Mouse (Mus musculus): ENCODE data around the gene Gm4922. TPM values are rescaled to one million over a fixed set of nuclear protein-coding genes. Genes with fewer than 3 reads are reported as not detected.

Gene Gm4922
- total RNA-seq, 1 experiment from 2014 or later, result 0.12 TPM

DNA sequence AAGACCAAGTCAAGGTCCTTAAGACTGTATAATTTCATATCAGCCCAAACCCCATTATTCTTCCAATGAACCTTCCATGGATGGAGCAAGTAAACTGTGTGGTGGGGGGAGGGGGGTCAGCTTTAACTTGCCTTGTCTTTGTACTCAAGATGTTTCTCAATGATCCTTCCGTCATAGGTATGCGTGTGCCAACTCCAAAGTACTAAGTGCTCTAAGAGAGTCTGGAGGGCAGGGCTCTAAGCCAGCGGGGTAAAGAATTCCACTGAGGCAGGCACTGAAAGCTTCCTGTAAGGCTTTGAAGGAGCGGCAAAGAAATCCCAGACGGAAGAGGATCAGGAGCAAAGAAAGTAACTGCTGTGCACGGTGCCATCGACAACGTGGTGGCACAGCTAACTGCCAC, 45.6 kb downstream of the Gm4922 start:
- no peak for ATAC-seq (ENCODE audit: extremely low read depth, insufficient number of reproducible peaks, low FRiP score, poor library complexity, severe bottlenecking)

Other genes with a start within 250 kb of the Gm4922 start
- not detected in 2 replicates for gene Hebp2, start 240.7 kb downstream of the Gm4922 start, total RNA-seq (2017)
- gene Arfgef3, start 42.8 kb downstream of the Gm4922 start, total RNA-seq (2017), result 0.12 TPM in 1 of 2 replicates, not detected in the other
- gene Perp, start 58.2 kb upstream of the Gm4922 start, total RNA-seq (2017), result 0.98 and 1.2 TPM in 2 replicates
- gene Tnfaip3, start 228.9 kb upstream of the Gm4922 start, total RNA-seq (2017), result 75.9 and 93.0 TPM in 2 replicates